Mouse (Mus musculus): ENCODE results near the gene Pygo1. TPM values are rescaled to one million over a fixed set of nuclear protein-coding genes. Genes with fewer than 3 reads are reported as not detected.
A peak's percentile ranks its signal among the peaks of the same experiment; 100 is the strongest.

Pygo1 gene
- total RNA-seq, 1 experiment from 2014 or later = not detected

GRCm38 (mm10) chr9:72915728-72916127, 9.7 kb upstream of the Pygo1 start:
- peak in 1 of 2 experiments; percentile 58; a peak in 2 of 4 replicates for ATAC-seq (replicated peaks in 1 of 2; ENCODE audit: insufficient read depth in 1 of 2, low FRiP score in 2 of 2, low TSS enrichment in 1 of 2, low read depth in 1 of 2, poor library complexity in 2 of 2, severe bottlenecking in 2 of 2)

- ATAC-seq (replicated peaks in 1 of 2; ENCODE audit: insufficient read depth in 1 of 2, low FRiP score in 2 of 2, low TSS enrichment in 1 of 2, low read depth in 1 of 2, poor library complexity in 2 of 2, severe bottlenecking in 2 of 2) = no peak
Measured at GRCm38 (mm10) chr9:72923068-72923467, 2.4 kb upstream of the Pygo1 start.

- no peak for ATAC-seq (replicated peaks in 1 of 2; ENCODE audit: insufficient read depth in 1 of 2, low FRiP score in 2 of 2, low TSS enrichment in 1 of 2, low read depth in 1 of 2, poor library complexity in 2 of 2, severe bottlenecking in 2 of 2)
Measured at GRCm38 (mm10) chr9:72925935-72926258, 452 bp downstream of the Pygo1 start.

- ATAC-seq (replicated peaks in 1 of 2; ENCODE audit: insufficient read depth in 1 of 2, low FRiP score in 2 of 2, low TSS enrichment in 1 of 2, low read depth in 1 of 2, poor library complexity in 2 of 2, severe bottlenecking in 2 of 2) = no peak
Measured at GRCm38 (mm10) chr9:72931166-72931790, 5.8 kb downstream of the Pygo1 start.

GRCm38 (mm10) chr9:72935309-72935708, 9.9 kb downstream of the Pygo1 start:
- ATAC-seq (replicated peaks in 1 of 2; ENCODE audit: insufficient read depth in 1 of 2, low FRiP score in 2 of 2, low TSS enrichment in 1 of 2, low read depth in 1 of 2, poor library complexity in 2 of 2, severe bottlenecking in 2 of 2) = no peak

GRCm38 (mm10) chr9:72936301-72936700, 10.9 kb downstream of the Pygo1 start:
- no peak for ATAC-seq (replicated peaks in 1 of 2; ENCODE audit: insufficient read depth in 1 of 2, low FRiP score in 2 of 2, low TSS enrichment in 1 of 2, low read depth in 1 of 2, poor library complexity in 2 of 2, severe bottlenecking in 2 of 2)

- ATAC-seq (replicated peaks in 1 of 2; ENCODE audit: insufficient read depth in 1 of 2, low FRiP score in 2 of 2, low TSS enrichment in 1 of 2, low read depth in 1 of 2, poor library complexity in 2 of 2, severe bottlenecking in 2 of 2) = no peak
Measured at GRCm38 (mm10) chr9:72943424-72943823, 18.0 kb downstream of the Pygo1 start.

GRCm38 (mm10) chr9:72944286-72944685, 18.8 kb downstream of the Pygo1 start:
- no peak for ATAC-seq (replicated peaks in 1 of 2; ENCODE audit: insufficient read depth in 1 of 2, low FRiP score in 2 of 2, low TSS enrichment in 1 of 2, low read depth in 1 of 2, poor library complexity in 2 of 2, severe bottlenecking in 2 of 2)

- ATAC-seq (replicated peaks in 1 of 2; ENCODE audit: insufficient read depth in 1 of 2, low FRiP score in 2 of 2, low TSS enrichment in 1 of 2, low read depth in 1 of 2, poor library complexity in 2 of 2, severe bottlenecking in 2 of 2) = no peak
Measured at GRCm38 (mm10) chr9:72947010-72947409, 21.6 kb downstream of the Pygo1 start.

- ATAC-seq (replicated peaks in 1 of 2; ENCODE audit: insufficient read depth in 1 of 2, low FRiP score in 2 of 2, low TSS enrichment in 1 of 2, low read depth in 1 of 2, poor library complexity in 2 of 2, severe bottlenecking in 2 of 2) = no peak
Measured at GRCm38 (mm10) chr9:72949572-72949971, 24.1 kb downstream of the Pygo1 start.

- no peak for ATAC-seq (replicated peaks in 1 of 2; ENCODE audit: insufficient read depth in 1 of 2, low FRiP score in 2 of 2, low TSS enrichment in 1 of 2, low read depth in 1 of 2, poor library complexity in 2 of 2, severe bottlenecking in 2 of 2)
Measured at GRCm38 (mm10) chr9:72954746-72955145, 29.3 kb downstream of the Pygo1 start.

GRCm38 (mm10) chr9:72955546-72955945, 30.1 kb downstream of the Pygo1 start:
- ATAC-seq (replicated peaks in 1 of 2; ENCODE audit: insufficient read depth in 1 of 2, low FRiP score in 2 of 2, low TSS enrichment in 1 of 2, low read depth in 1 of 2, poor library complexity in 2 of 2, severe bottlenecking in 2 of 2) = peak; percentile 41 to 56; a peak in 2 of 4 replicates

- ATAC-seq (replicated peaks in 1 of 2; ENCODE audit: insufficient read depth in 1 of 2, low FRiP score in 2 of 2, low TSS enrichment in 1 of 2, low read depth in 1 of 2, poor library complexity in 2 of 2, severe bottlenecking in 2 of 2) = peak; percentile 92 to 96
Measured at GRCm38 (mm10) chr9:72958521-72959450, 33.3 kb downstream of the Pygo1 start, which contains the start of the genes Dyx1c1 and Gm44503. TSS of gene Dyx1c1 (plus strand) at chr9:72958785. TSS of gene Gm44503 (plus strand) at chr9:72958852.

GRCm38 (mm10) chr9:72961346-72961745, 35.9 kb downstream of the Pygo1 start:
- ATAC-seq (replicated peaks in 1 of 2; ENCODE audit: insufficient read depth in 1 of 2, low FRiP score in 2 of 2, low TSS enrichment in 1 of 2, low read depth in 1 of 2, poor library complexity in 2 of 2, severe bottlenecking in 2 of 2) = no peak

GRCm38 (mm10) chr9:72961959-72962358, 36.5 kb downstream of the Pygo1 start:
- no peak for ATAC-seq (replicated peaks in 1 of 2; ENCODE audit: insufficient read depth in 1 of 2, low FRiP score in 2 of 2, low TSS enrichment in 1 of 2, low read depth in 1 of 2, poor library complexity in 2 of 2, severe bottlenecking in 2 of 2)

- ATAC-seq (replicated peaks in 1 of 2; ENCODE audit: insufficient read depth in 1 of 2, low FRiP score in 2 of 2, low TSS enrichment in 1 of 2, low read depth in 1 of 2, poor library complexity in 2 of 2, severe bottlenecking in 2 of 2) = peak; percentile 90
Measured at GRCm38 (mm10) chr9:72968349-72969061, 43.1 kb downstream of the Pygo1 start.

GRCm38 (mm10) chr9:72969874-72970273, 44.4 kb downstream of the Pygo1 start:
- ATAC-seq (replicated peaks in 1 of 2; ENCODE audit: insufficient read depth in 1 of 2, low FRiP score in 2 of 2, low TSS enrichment in 1 of 2, low read depth in 1 of 2, poor library complexity in 2 of 2, severe bottlenecking in 2 of 2) = peak; percentile 29 to 38; a peak in 1 of 4 replicates

- ATAC-seq (replicated peaks in 1 of 2; ENCODE audit: insufficient read depth in 1 of 2, low FRiP score in 2 of 2, low TSS enrichment in 1 of 2, low read depth in 1 of 2, poor library complexity in 2 of 2, severe bottlenecking in 2 of 2) = no peak
Measured at GRCm38 (mm10) chr9:72972435-72972834, 47.0 kb downstream of the Pygo1 start.
